Comparison of ENCODE assay signal across 21 mouse cellular contexts in the genomic region with DNA sequence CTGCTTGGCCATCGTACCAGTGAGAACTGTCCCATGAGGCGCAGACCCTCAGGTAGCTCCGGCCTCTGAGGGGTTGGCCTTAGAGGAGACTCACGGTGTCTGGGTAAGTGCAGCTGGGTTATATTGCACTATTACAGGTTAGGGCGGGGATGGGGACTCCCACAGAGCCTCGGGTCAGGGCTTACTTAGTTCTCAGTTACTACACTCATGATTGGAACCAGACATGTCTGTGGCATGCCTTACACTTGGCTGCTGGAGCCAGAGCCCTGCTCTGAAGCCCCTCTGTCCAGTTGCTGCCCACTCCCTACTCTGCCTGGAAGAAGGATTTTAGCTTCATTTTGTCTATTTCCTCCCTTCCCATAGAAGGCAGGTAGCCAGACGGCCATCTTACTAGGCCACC. TPM values are rescaled to one million over a fixed set of nuclear protein-coding genes. Genes with fewer than 3 reads are reported as not detected.
DNase-seq lines count a peak whose midpoint lies in the region; ATAC-seq and TF ChIP-seq lines count a peak whose summit lies in the region.
"Had no signal": no experiment of that assay in that cellular context is flagged by ENCODE, and none has a peak within 500 bp of the region (broad histone marks: within the 10 kb centered on the region; RNA-seq: fewer than 3 reads in every experiment).

No protein-coding gene starts in this region.

- H3K9me3 ChIP-seq in heart, embryonic 10.5 days, result no peaks in the 10 kb centered on the region
- no peaks in the 10 kb centered on the region for H3K9me3 ChIP-seq in ES-Bruce4 (replicated peaks; ENCODE audit: control insufficient read depth, insufficient read depth, low read length, poor library complexity, severe bottlenecking)
- no peaks in the 10 kb centered on the region for H3K9me3 ChIP-seq in limb, embryonic 10.5 days (replicated peaks)
- H3K9me3 ChIP-seq: embryonic facial prominence, embryonic 12.5 days; heart, embryonic 15.5 days; liver, embryonic 12.5 days; megakaryocyte, embryonic 14.5 days had no signal

- no peak for TF ChIP-seq CTCF in ES-Bruce4 (IDR thresholded peaks at IDR 0.05; ENCODE audit: low read depth, low read length)

- H3K4me1 ChIP-seq in heart, embryonic 10.5 days, result peaks cover 71% of the 10 kb centered on the region
- peaks cover 4% of the 10 kb centered on the region for H3K4me1 ChIP-seq in ES-Bruce4 (ENCODE audit: control insufficient read depth, insufficient read depth, low read length)
- peaks cover 70% of the 10 kb centered on the region for H3K4me1 ChIP-seq in limb, embryonic 10.5 days
- H3K4me1 ChIP-seq: liver, embryonic 12.5 days had no signal

- H3K4me3 ChIP-seq in heart, embryonic 10.5 days, result no peak overlapping the region
- H3K4me3 ChIP-seq in ES-Bruce4 (ENCODE audit: low read depth, low read length), result no peak overlapping the region
- H3K4me3 ChIP-seq in limb, embryonic 10.5 days, result no peak overlapping the region
- H3K4me3 ChIP-seq: embryonic facial prominence, embryonic 12.5 days; erythroblast, embryonic 14.5 days; heart, adult 2 months; heart, embryonic 15.5 days; liver, embryonic 12.5 days; megakaryocyte, embryonic 14.5 days had no signal

- TF ChIP-seq POLR2A in ES-Bruce4 (IDR thresholded peaks at IDR 0.05; ENCODE audit: insufficient read depth, low read length), result no peak

- H3K9ac ChIP-seq in ES-Bruce4 (ENCODE audit: low read depth, poor library complexity, severe bottlenecking), result no peak overlapping the region
- H3K9ac ChIP-seq: embryonic facial prominence, embryonic 12.5 days; heart, embryonic 15.5 days; liver, embryonic 12.5 days had no signal

- no peak for ATAC-seq in CD4-positive, CD25-positive, alpha-beta regulatory T cell, adult 4 months
- ATAC-seq: activated CD4-positive, CD25-positive, alpha-beta regulatory T cell, adult 4 months; liver, embryonic 12.5 days had no signal

- 65% methylated on average over 7 of the region's 7 CpGs for whole genome bisulfite sequencing in heart, embryonic 10.5 days
- 44% methylated on average over 7 of the region's 7 CpGs for WGBS in limb, embryonic 10.5 days

- H3K27ac ChIP-seq in heart, embryonic 10.5 days, result peak overlapping the region; percentile 69
- H3K27ac ChIP-seq in ES-Bruce4 (ENCODE audit: insufficient read depth, low read length), result 0 out of 2 replicates have a peak overlapping the region, but pooled peaks have one; percentile 12
- peak overlapping the region; percentile 50 for H3K27ac ChIP-seq in limb, embryonic 10.5 days
- H3K27ac ChIP-seq: embryonic facial prominence, embryonic 12.5 days; heart, adult 2 months; heart, embryonic 15.5 days; liver, embryonic 12.5 days; stomach, postnatal 0 days had no signal

- no peaks in the 10 kb centered on the region for H3K36me3 ChIP-seq in heart, embryonic 10.5 days
- H3K36me3 ChIP-seq in ES-Bruce4 (ENCODE audit: control insufficient read depth, insufficient read depth, low read length, poor library complexity, severe bottlenecking), result no peaks in the 10 kb centered on the region
- H3K36me3 ChIP-seq in limb, embryonic 10.5 days, result no peaks in the 10 kb centered on the region
- H3K36me3 ChIP-seq: embryonic facial prominence, embryonic 12.5 days; heart, embryonic 15.5 days; liver, embryonic 12.5 days had no signal

- no peaks in the 10 kb centered on the region for H3K27me3 ChIP-seq in heart, embryonic 10.5 days (ENCODE audit: insufficient read depth, poor library complexity, severe bottlenecking)
- no peaks in the 10 kb centered on the region for H3K27me3 ChIP-seq in ES-Bruce4 (ENCODE audit: control insufficient read depth, insufficient read depth, low read length, poor library complexity, severe bottlenecking)
- H3K27me3 ChIP-seq in limb, embryonic 10.5 days (ENCODE audit: low read depth, poor library complexity, severe bottlenecking), result peaks cover 52% of the 10 kb centered on the region
- H3K27me3 ChIP-seq: embryonic facial prominence, embryonic 12.5 days; heart, embryonic 15.5 days; Patski had no signal

- DNase-seq in heart, embryonic 10.5 days (ENCODE audit: low spot score), result no peak
- DNase-seq in heart, adult 18-20 months, result no peak
- peak; percentile 37 for DNase-seq in ZHBTc4 (ENCODE audit: low read depth, low spot score)
- no peak for DNase-seq in limb, embryonic 10.5 days (ENCODE audit: low spot score)
- DNase-seq in adrenal gland, adult 18-20 months (ENCODE audit: low spot score in 2 of 2), result no peak
- DNase-seq: adrenal gland, postnatal 14 days; gastrocnemius, postnatal 14 days; heart, adult 2 months; heart, postnatal 4 days; lung, adult 2 months; retina, postnatal 1 day had no signal

- no peak for TF ChIP-seq EP300 in ES-Bruce4 (IDR thresholded peaks at IDR 0.05; ENCODE audit: insufficient read depth, low read depth, low read length)

RNA-seq across cellular contexts. Expression of a gene that starts 49.1 kb away (rescaled TPM):
- polyA plus RNA-seq in heart, embryonic 10.5 days (2016; fragmentation: Nextera tagmentation; extraction: Ambion mirVana), result 13.5 and 14.2 TPM in 2 replicates
- total RNA-seq in heart, adult 18-20 months (2021), result 10 to 100 TPM; 40.5 to 47.7 TPM
- polyA plus RNA-seq in ES-Bruce4 (2011; ENCODE audit: insufficient read depth, insufficient read length, low read depth, missing spikeins), result 1.3 and 1.9 TPM in 2 replicates
- polyA plus RNA-seq in limb, embryonic 10.5 days (2016; fragmentation: Nextera tagmentation; extraction: Ambion mirVana), result 1.4 and 2.3 TPM in 2 replicates
- 10 to 100 TPM in 1 of 2 experiments, 1 to 10 TPM in 1; 9.0 to 17.9 TPM for total RNA-seq in adrenal gland, adult 18-20 months (2021)
- polyA plus RNA-seq in CD4-positive, CD25-positive, alpha-beta regulatory T cell, adult 4 months (2017; shearing (Covaris generic)), result not detected

Comparison
In these comparisons a context has a peak if more than half of its experiments do, and no peak if none do; other contexts are left out.
1. H3K27ac ChIP-seq: peak in every context shown above with its lines; median percentile 69 in heart, embryonic 10.5 days; 50 in limb, embryonic 10.5 days; 12 in ES-Bruce4.